Mouse (Mus musculus): Measurements from ENCODE around the gene Shpk.

Gene Shpk

GRCm38 (mm10) chr11:73261385-73261784 is 62.1 kb downstream of the Shpk start:
- no peak for DNase-seq (ENCODE audit: low spot score in 2 of 2)

- DNase-seq (ENCODE audit: low spot score in 2 of 2), result no peak
Measured at GRCm38 (mm10) chr11:73267267-73267666, 68.0 kb downstream of the Shpk start, which contains the start of gene Trpv3. Trpv3 (plus strand) TSS chr11:73267388.
